Mouse (Mus musculus) ES-E14 (cell line): Measurements from ENCODE around the gene Wbp11. TPM values are rescaled to one million over a fixed set of nuclear protein-coding genes. Genes with fewer than 3 reads are reported as not detected.

Experiments used
- DNase-seq: peaks from one replicate; pipeline ENCODE4 v3.0.0-alpha.2; 2013; ENCODE audit warnings: low read depth, low spot score
- H3K27ac ChIP-seq: 2 replicates; pipeline ENCODE4 v1.5.1; 2012; ENCODE audit warnings: low read depth, mild to moderate bottlenecking, low read length, moderate library complexity, mixed read lengths; ENCODE audit not compliant: poor library complexity, insufficient read depth, severe bottlenecking
- H3K36me3 ChIP-seq: 2 replicates; pipeline ENCODE4 v1.6.1; 2012; ENCODE audit warnings: mild to moderate bottlenecking, low read length, moderate library complexity, mixed read lengths; ENCODE audit not compliant: control insufficient read depth, poor library complexity, insufficient read depth, severe bottlenecking
- H3K4me1 ChIP-seq, 2 experiments: fragments of 150-350 bp in 1 of 2; sonication (generic) in 1 of 2; 2 replicates each; pipeline ENCODE4 v1.6.1; 2012; ENCODE audit warnings: low read length in 2 of 2, mild to moderate bottlenecking in 1 of 2, mixed read lengths in 1 of 2; ENCODE audit not compliant: control insufficient read depth in 2 of 2, insufficient read depth in 2 of 2, poor library complexity in 1 of 2
- H3K4me3 ChIP-seq, 2 experiments: fragments of 150-350 bp in 1 of 2; sonication (generic) in 1 of 2; 2 replicates each; pipeline ENCODE4 v1.5.1; 2012; ENCODE audit warnings: low read length in 2 of 2, low read depth in 1 of 2, mild to moderate bottlenecking in 1 of 2, mixed read lengths in 1 of 2; ENCODE audit not compliant: insufficient read depth in 1 of 2, poor library complexity in 1 of 2, severe bottlenecking in 1 of 2
- H3K9ac ChIP-seq: 2 replicates; pipeline ENCODE4 v1.6.1; 2012; ENCODE audit warnings: low read depth, mild to moderate bottlenecking, low read length, mixed read lengths; ENCODE audit not compliant: poor library complexity, insufficient read depth, severe bottlenecking
- H3K9me3 ChIP-seq: fragments of 150-350 bp; sonication (generic); 2 replicates; pipeline ENCODE4 v1.6.1; 2012; ENCODE audit warnings: low read depth, mild to moderate bottlenecking, low read length; ENCODE audit not compliant: control insufficient read depth, insufficient read depth
- CHD2 ChIP-seq: IDR thresholded peaks from 2 replicates; pipeline ENCODE4 v1.6.1; 2014; ENCODE audit warnings: mild to moderate bottlenecking, low read depth, low read length, inconsistent platforms
- HCFC1 ChIP-seq: IDR thresholded peaks from 2 replicates; pipeline ENCODE4 v1.6.1; 2012; ENCODE audit warnings: low read length, inconsistent platforms, borderline replicate concordance; ENCODE audit not compliant: insufficient read depth
- MAFK ChIP-seq: IDR thresholded peaks from 2 replicates; pipeline ENCODE4 v1.6.1; 2014; ENCODE audit warnings: mild to moderate bottlenecking, low read depth, low read length, inconsistent platforms; ENCODE audit not compliant: insufficient read depth
- ZC3H11A ChIP-seq: IDR thresholded peaks from 2 replicates; pipeline ENCODE4 v1.6.1; 2012; ENCODE audit warnings: low read depth, mild to moderate bottlenecking, inconsistent platforms, low read length, borderline replicate concordance
- ZNF384 ChIP-seq: IDR thresholded peaks from 2 replicates; pipeline ENCODE4 v1.6.1; 2012; ENCODE audit warnings: low read depth, low read length, inconsistent platforms
- in situ Hi-C, 2 experiments: fragments of 600-800 bp; cut with MboI; formaldehyde crosslinking; loops; one replicate each; pipeline ENCODE4 v1.15.1; 2025; ENCODE audit warnings: low sequenced_read_pairs in 2 of 2, inconsistent platforms in 1 of 2; ENCODE audit not compliant: unreplicated experiment in 2 of 2
- total RNA-seq: library from RNA; depleted of rRNA; stranded (reverse); fragments of 300-350 nt; gene quantifications from 2 replicates; pipeline ENCODE4 v1.2.3, GENCODE M21; 2012

The Wbp11 gene
- total RNA-seq, 1 experiment = 41.7 TPM

DNA sequence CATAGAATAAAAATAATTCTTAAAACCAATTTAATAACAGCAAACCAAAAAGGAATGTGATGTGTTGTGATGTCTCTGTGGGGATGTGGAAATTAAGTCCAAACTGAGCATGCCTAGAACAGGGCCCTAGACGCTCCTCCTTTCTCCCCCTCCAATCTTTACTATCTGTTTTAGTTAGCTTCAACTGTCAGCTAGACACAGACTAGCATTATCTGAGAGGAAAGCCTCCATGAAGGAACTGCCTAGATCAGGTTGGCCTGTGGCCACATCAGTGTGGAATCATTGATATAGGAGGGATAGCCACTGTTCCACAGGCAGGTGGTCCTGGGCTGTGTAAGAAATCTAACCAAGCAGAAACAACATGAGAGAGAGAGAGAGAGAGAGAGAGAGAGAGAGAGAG lies 32.9 kb downstream of the Wbp11 start:
- TF ChIP-seq HCFC1 = no peak
- TF ChIP-seq CHD2 = no peak
- TF ChIP-seq ZNF384 = no peak
- TF ChIP-seq MAFK = no peak
- no peak for TF ChIP-seq ZC3H11A
- no peaks in the 10 kb centered on the region for H3K9me3 ChIP-seq
- H3K9ac ChIP-seq = no peak overlapping the region
- H3K27ac ChIP-seq = no peak overlapping the region
- no peak for DNase-seq
- H3K4me3 ChIP-seq = no peak overlapping the region
- H3K4me1 ChIP-seq = no peaks in the 10 kb centered on the region
- in situ Hi-C loops = no loop called here
- H3K36me3 ChIP-seq = no peaks in the 10 kb centered on the region

GRCm38 (mm10) chr6:136793831-136794525 lies 34.1 kb downstream of the Wbp11 start:
- no peak for DNase-seq
- H3K4me1 ChIP-seq = no peaks in the 10 kb centered on the region
- no peak overlapping the region for H3K9ac ChIP-seq
- in situ Hi-C loops = no loop called here
- H3K27ac ChIP-seq = no peak overlapping the region
- no peaks in the 10 kb centered on the region for H3K9me3 ChIP-seq
- TF ChIP-seq ZC3H11A = no peak
- TF ChIP-seq MAFK = no peak
- TF ChIP-seq HCFC1 = no peak
- no peak for TF ChIP-seq CHD2
- TF ChIP-seq ZNF384 = no peak
- H3K4me3 ChIP-seq = no peak overlapping the region; a peak in 1 of 4 replicates
- H3K36me3 ChIP-seq = no peaks in the 10 kb centered on the region

- Histone ChIP-seq H3K4me1 (no peaks in the 10 kb centered on the region), H3K9ac (no peak overlapping the region), H3K27ac (no peak overlapping the region), H3K36me3 (no peaks in the 10 kb centered on the region), H3K9me3 (no peaks in the 10 kb centered on the region), H3K4me3 (no peak overlapping the region)
- TF ChIP-seq ZC3H11A (no peak), MAFK (no peak), CHD2 (no peak), ZNF384 (no peak), HCFC1 (no peak)
- in situ Hi-C loops = no loop called here
- DNase-seq = no peak
Observed at GRCm38 (mm10) chr6:136792884-136793758, 34.9 kb downstream of the Wbp11 start.

GRCm38 (mm10) chr6:136789391-136789971 lies 38.6 kb downstream of the Wbp11 start:
- H3K9ac ChIP-seq = no peak overlapping the region
- H3K4me3 ChIP-seq = no peak overlapping the region
- TF ChIP-seq CHD2 = no peak
- TF ChIP-seq MAFK = no peak
- no peak for TF ChIP-seq ZNF384
- TF ChIP-seq ZC3H11A = no peak
- no peak for TF ChIP-seq HCFC1
- no peaks in the 10 kb centered on the region for H3K36me3 ChIP-seq
- no peak overlapping the region for H3K27ac ChIP-seq
- no peaks in the 10 kb centered on the region for H3K4me1 ChIP-seq
- no peak for DNase-seq
- in situ Hi-C loops = no loop called here
- no peaks in the 10 kb centered on the region for H3K9me3 ChIP-seq
